Mouse (Mus musculus) 416B (cell line): ENCODE results near the gene Aph1a.
"Not testable (repeated sequence)": the region's sequence is repeated elsewhere in the genome, so short reads cannot be mapped to it uniquely, and the experiment has no call there.

ENCODE experiments used
- DNase-seq: peaks from one replicate; pipeline ENCODE4 v3.0.0; 2011; ENCODE audit warnings: low read depth

Gene Aph1a

DNA sequence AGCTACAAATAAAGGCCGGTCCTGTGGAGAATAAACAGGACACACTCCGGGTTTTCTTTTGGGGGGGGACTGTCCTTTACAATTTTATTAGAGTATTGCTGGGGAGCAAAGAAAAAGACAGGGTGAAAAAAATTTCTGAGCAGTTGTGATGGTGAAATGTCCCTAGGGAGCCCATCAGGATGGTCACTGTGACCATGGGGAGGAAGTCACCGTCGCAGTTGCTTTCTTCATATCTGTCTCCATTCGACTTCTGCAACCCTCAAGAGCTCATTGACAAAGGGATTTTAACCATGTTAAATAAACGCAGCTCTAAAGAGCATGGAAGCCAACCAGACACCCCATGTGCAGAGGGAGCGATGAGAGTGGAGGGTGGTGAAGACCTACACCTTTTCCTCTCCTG, 23.0 kb downstream of the Aph1a start:
- no peak for DNase-seq

DNA sequence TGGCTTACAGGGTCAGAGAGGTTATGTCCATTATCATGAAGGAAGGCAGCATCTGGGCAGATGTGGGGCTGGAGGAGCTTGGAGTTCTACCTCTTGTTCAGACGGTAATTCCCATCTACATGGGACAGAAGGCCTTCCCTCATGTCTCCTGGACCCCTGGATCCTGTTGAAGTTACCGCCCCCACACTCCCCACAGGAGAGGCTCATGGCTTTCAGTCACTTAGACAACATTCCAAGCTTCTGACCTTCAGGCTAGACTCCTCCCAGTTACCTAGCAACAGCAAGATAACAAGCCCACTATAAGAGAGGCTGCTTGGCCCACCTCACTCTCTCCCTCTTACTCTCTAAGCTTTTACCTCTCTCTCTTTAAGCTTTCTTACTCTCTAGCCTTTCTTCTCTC, 26.8 kb downstream of the Aph1a start:
- not testable (repeated sequence) for DNase-seq

DNA sequence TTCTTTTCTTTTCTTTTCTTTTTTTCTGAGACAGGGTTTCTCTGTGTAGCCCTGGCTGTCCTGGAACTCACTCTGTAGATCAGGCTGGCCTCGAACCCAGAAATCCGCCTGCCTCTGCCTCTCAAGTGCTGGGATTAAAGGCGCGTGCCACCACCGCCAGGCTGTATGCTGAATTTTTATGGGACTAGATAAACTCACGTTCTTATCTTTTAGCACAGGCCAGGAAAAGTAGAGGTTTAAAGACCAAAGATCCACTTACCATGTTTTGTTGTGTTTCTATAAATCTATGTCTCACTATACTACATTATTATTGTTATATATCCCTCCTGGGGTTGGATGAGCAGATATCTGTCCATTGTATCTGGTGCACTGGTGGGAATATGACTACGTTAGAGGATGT, 29.7 kb downstream of the Aph1a start:
- not testable (repeated sequence) for DNase-seq

DNA sequence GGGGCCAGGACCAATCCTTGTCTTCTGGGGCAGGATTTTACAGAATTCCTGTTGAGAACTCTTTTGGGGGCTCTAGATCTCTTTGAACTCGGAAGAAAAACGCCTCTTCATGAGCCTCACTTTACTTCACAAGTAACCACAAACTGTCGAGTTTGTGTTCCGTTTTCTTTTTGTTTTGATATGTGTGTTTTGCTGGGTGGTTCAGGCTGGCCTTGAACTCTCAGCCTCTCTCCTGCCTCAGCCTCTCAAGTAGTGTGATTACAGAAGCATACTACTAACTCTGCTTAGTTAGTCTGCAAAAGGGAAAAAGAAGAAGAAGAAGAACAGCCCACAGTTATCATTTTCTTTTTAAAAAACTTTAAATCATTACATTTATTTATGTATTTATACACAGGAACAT, 30.4 kb downstream of the Aph1a start:
- DNase-seq, result peak; percentile 47

DNA sequence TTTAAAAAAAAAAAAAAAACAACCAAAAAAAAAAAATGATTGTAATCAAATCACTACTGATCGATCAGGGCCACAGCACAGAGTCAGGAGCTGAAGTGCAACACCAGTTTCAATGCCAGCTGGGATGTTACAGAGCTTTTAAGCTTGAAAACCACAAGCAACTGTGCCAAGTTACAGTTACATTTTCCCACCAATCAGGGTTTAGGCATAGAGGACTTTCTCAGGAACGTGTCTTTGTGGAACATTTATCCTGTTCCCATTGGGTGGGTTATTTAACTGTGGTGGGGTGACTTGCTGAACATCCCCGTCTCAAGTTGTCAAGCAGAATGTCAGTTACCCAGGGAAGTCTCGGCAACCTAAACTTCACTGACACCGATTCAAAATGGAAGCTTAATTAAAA, 31.3 kb downstream of the Aph1a start:
- DNase-seq, result peak; percentile 87

DNA sequence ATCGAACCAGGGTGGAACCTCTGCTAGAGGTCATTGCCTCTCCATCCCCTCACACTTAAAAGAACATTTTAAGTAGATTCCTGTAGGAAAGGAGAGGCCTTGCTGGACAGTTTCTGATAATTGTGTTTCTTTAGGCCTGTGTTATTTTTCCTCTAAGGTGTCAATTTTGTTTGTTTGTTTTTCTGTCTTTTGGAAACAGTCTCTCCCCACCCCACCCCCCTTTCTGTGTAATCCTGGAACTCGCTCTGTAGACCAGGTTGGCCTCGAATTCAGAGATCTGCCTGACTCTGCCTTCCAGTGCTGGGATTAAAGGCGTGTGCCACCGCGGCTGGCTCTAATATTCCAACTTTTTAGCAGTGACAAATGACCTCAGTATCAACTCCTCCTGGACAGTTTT, 34.5 kb downstream of the Aph1a start:
- DNase-seq, result no peak

DNA sequence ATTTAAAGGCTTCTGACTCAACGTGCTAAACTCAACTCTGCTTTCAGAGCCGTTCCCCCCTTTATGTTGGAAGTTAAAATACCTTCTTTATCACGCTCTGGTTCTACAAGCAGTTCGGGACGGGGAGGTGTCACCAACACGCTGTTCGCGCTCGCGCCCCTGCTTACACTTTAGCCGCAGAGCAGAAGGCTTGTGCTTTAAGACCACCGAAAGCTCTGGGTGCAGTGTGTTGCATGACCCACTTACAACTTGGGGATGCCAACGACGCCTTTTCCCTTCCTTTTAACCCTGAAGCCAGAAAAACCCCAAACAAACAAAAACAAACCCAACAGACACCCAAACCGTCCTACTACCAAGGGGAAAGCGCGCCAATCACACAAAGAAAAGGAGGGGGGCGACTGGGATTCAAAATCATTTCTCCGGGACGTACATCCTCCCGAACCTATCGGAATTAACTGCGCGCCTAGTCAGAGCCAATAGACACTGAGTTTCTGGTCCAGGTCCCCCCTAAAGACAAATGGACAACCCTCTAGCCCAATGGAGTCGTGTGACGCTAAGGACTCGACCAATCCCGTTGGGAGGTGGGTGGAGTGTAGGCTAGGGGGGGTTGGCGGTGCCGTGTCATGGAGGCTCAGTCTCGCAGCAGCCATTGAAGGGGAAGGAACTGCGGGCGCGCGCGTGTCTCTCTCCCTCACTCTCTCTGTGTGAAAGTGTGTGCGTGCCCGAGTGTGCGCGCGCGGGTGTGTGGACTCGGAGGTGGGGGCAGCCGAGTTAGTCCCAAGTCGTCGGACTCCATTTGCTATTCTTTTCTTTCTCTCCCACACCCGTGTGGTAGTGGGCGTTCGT, 35.1 kb downstream of the Aph1a start, which contains the start of gene Anp32e:
Gene Anp32e, plus strand, starts transcription at position 589 of the 846 bp plus-strand sequence.
- DNase-seq, result peak; percentile 100

DNA sequence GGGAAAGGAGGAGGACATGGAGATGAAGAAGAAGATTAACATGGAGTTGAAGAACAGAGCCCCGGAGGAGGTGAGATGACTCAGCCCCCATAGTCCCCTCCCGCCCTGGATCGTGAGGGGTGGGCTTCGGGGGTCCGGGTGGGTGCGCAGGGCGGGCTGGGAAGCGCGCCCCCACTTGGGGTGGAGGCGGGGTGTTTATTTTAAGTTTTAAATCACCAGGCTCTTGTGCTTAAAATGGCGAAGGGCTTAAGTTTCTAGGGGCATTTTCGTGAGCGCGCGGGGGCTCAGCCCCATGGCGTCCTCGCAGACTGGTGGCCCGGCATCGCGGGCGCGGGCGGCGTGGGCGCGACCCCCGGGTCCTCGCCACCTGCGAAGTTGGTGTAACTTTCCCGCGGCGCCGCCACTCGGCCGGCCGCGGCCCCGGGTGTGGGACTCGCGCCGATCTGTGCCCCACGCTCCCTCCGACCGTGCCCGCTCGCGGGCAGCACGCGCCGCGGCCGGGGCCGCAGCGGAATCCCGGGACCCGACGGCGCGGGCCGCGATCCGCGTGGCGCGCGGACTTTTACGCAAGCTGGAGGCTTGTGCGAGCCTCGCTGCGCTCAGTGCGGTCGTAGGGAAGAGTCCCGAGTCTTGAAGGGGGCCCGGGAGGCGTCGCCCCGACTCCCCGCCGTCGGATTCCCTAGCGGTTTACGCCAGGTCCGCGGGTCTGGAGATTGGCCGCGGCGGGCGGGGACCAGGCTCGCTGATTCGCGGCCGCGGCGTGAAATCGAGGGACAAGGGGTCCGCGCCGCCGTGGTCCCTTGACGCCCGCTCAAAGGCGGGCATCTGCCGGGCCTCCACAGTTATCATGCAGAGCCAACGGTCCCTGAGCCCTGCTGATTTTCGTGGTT, 36.1 kb downstream of the Aph1a start:
- no peak for DNase-seq

DNA sequence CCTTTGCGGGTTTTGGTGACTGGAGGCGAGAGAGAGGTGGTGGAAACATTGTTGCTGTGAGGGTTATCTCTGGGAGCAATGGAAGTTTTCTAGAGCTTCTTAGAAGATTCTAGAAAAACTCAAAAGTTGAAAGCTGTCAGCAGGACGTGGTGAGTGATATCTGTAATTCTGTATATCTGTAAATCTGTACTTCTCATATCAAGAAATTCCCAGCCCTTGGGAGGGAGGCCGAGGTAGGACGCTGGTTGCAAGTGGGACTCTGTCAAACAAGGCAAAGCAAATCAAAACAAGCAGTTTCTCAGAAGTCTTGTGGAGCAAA, 36.7 kb downstream of the Aph1a start:
- no peak for DNase-seq

DNA sequence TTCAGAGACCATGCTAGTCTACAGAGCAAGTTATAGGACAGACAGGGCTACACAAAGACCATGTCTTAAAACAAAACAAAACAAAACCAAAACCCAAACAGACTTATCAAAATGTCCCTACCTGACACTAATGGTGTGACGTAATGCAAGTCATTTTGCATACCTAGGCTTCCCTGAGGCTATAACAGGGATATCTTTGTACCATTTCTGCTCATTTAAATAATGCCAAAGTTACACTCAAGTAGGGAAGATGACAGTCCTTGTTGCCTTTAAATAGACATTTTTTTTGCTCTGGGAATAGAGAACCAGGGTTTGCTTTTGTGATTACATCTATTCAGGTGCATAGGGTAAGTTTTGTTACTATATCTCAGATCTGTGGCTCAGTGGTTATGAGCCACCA, 37.7 kb downstream of the Aph1a start:
- no peak for DNase-seq

DNA sequence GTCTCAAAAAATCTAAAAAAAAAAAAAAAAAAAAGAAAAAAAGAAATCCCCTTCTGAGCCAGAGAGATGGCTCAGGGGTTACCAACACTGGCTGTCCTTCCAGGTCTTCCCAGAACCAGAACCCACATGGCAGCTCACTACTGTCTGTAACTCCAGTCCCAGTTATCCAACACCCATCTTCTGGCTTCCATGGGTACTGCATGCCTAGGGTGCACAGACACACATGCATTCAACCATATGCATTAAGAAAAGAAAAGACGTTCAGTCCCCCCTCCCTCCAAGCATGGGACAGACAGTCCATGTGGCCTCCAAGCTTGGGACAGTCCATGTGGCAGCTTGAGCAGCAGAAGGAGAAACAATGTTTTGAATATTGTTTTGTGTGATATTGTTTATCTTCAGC, 38.4 kb downstream of the Aph1a start:
- DNase-seq, result no peak

DNA sequence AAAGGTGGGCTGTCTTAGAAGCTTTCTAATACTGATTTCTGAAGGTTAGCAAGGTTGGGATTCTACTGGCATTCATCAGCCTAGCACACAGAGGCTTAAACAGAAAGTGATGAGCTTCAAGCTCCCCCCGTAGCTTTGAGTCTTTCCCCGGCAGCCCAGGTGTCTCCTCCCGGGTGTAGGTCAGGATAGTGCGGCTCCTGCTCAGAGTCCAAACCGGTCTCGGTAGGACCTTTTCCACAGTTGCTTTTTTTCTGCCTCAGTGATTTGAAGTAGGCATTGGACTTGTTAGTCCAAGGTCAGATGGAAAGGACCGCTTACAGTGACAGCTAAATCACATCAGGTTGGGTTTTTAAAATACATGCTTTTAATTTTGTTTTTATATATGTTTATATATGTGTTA, 38.8 kb downstream of the Aph1a start:
- DNase-seq, result no peak

DNA sequence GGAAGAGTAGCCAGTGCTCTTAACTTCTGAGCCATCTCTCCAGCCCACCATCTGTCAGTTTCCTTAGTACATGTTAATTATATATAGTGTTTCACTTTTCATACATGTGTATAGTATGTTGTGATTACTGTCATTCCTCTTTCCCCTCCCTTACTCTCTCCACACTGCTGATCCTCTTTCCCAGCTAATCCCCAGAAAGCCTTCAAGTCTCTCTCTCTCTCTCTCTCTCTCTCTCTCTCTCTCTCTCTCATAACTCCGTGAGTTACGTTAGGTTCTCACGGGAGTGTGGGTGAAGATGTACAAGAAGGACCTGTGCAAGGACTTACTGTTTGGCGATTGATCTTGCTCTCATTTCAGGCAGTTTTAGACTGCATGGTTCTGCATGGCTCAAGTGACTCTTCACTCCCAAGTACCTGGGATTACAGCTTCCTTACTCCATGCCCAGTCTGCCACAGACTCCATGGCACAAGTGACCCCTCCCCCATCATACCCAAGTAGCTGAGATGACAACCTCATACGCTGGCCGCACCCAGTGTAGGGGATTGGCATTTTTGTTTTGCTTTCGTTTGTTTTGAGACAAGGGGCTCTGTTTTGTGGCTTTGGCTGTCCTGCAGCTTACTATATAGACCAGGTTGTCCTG, 39.5 kb downstream of the Aph1a start:
- no peak for DNase-seq

DNA sequence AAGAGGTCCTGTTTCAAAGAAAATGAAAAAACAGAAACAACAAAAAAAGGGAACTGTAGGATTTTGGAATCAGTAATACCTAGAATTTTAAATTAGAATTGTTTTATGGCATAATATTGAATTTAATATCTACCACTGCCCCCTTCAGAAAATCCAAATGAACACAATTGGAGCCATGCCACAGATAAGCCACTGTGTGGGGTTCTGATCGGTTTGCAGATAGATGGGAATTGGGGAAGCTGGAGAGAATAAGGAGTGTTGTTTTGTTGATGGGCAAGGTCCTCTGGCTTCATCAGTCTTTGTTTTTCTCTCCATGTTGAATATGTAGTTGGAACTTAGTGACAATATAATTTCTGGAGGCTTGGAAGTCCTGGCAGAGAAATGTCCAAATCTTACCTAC, 40.7 kb downstream of the Aph1a start:
- no peak for DNase-seq

DNA sequence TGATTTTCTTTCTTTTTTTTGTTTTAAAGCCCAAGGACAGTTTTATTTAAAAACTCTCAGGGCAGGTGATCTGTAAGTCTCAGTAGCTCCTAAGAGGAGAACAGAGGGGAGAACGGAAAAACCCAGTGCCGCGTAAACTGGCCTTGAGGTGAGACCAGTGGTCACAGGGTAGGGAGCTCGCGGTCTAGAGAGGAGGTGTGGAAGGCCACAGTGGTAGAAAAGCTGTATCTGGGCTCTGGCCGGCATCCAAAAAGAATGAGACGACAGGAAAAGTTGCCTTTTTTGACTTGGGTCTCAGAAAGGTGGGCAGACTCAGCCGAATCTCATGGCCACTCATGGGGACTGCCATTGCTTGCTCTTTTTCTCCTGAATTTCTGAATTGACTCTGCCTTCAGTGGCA, 44.4 kb downstream of the Aph1a start:
- peak; percentile 94 for DNase-seq

DNA sequence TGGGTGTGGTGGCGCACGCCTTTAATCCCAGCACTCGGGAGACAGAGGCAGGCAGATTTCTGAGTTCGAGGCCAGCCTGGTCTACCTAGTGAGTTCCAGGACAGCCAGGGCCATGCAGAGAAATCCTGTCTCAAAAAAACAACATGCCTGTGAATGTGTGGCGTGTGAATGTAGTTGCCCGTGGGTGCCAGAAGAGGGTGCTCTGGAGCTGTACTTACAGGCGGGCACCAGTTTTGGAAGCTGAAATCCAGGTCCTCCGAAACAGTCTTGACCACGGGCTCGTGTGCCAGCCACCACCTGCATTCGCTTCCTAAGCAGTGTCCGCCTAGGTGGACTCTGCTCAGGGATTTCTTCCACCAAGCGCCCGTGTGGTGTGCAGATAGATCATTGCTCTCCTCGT, 45.1 kb downstream of the Aph1a start:
- DNase-seq, result peak; percentile 63

DNA sequence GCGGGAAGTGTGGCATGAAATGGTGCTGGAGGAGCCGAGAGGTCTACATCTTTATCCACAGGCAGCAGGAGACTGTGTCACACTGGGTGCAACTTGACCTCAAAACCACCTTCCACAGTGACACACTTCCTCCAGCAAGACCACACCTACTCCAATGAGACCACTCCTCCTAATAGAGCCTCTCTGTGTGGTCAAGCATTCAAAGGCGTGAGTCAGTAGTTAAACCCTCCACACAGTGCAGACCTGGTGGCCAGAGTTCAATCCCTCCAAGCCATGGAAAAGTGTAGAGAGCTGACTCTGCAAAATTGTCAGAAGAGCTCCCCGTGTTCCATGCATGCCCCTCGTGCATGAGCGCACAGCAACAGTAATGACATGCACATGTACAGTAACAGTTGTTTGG, 49.0 kb downstream of the Aph1a start:
- DNase-seq, result peak; percentile 95

DNA sequence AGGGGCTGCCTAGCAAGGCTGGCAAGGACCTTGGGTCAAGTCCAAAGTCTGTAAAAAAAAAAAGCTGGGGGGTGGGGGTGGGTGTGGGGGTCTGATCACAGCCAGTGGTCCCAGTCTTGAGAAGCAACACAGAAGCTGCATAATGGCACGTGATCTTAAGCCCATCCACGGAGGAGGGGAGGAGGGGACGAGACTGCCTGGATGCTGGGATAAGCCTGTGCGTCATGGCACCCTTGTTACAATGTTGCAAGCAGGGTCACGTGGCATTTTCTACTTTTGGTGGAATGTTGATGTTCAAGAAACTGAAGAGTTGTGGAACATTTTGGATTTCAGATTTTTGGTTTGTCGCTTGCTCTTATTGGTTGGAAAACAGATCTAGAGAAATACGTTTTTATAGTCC, 49.5 kb downstream of the Aph1a start:
- DNase-seq, result no peak

DNA sequence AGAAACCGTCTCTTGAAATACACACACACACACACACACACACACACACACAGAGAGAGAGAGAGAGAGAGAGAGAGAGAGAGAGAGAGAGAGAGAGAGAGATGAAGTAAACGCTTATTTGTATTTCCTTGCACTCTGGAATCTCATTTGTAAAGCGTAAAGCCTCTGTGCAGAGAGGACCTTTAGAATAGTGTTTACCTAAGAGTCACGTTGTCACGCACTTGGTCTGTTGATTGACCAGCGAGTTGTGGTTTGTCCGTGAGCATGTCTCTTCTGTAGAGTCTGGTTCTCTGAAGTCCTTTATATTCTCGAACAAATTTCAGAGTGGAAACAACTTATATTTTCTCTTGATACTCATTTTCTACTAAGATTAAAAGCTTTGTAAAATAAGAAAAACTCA, 51.0 kb downstream of the Aph1a start:
- no peak for DNase-seq

DNA sequence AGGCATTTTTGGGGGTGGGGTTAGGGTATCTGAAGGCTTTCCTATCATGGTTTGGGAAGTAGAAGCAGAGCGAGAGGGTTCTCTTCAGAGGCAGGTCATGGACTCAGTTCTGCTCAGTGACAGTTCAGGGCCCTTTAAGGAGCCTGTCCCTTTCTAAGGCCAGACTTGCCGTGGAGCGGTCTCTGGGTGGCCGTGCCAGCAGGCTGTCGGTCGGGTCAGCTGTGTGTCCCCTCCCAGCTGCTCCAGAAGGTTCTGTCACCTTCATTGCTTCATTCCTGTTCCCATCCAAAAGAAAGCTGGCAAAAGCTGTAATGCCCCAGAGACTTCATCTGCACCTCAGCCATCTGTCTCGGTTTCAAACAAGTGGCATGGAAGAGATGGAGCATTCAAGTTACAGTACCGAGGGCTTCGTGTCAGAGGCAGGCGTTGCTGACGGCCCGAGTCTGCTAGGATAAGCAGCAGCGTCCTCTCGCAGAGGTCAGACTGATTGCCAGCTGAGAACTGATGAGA, 52.0 kb downstream of the Aph1a start:
- DNase-seq, result no peak
